ENCODE assay signal across 8 mouse cellular contexts in the genomic region with DNA sequence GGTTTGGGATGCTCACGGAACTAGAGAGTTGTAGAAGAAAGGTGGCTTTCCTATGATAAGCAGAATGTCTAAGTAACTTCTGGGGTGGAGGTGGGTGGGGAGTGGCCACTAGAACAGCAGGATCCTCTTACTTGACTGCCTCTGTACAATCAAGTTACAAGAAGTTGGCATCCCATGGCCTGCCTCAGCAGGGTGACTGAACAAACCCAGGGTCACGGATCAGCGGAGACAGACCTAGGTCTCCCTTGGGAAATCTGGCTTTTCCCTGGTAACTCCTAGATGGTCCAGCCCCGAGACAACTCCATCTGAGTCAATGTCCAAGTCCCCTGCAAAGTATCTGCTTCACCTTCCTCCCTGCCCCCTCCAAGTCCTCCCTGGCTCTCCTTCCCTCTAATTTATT. TPM values are rescaled to one million over a fixed set of nuclear protein-coding genes. Genes with fewer than 3 reads are reported as not detected.
DNase-seq lines count a peak whose midpoint lies in the region; ATAC-seq and TF ChIP-seq lines count a peak whose summit lies in the region.

No protein-coding gene starts in this region.

- no peaks in the 10 kb centered on the region for H3K36me3 ChIP-seq in stomach, embryonic 14.5 days (ENCODE audit: control insufficient read depth, insufficient read depth, low read length)
- no peaks in the 10 kb centered on the region for H3K36me3 ChIP-seq in stomach, postnatal 0 days (ENCODE audit: control insufficient read depth, insufficient read depth, low read length)
- no peaks in the 10 kb centered on the region; the same call in 1 of the 2 replicates for H3K36me3 ChIP-seq in limb, embryonic 12.5 days

- H3K27me3 ChIP-seq in cerebellum, adult 2 months (ENCODE audit: control insufficient read depth, insufficient read depth, low read length), result no peaks in the 10 kb centered on the region
- H3K27me3 ChIP-seq in stomach, embryonic 14.5 days (ENCODE audit: control insufficient read depth, insufficient read depth, low read length), result peaks cover 13% of the 10 kb centered on the region
- H3K27me3 ChIP-seq in stomach, postnatal 0 days (ENCODE audit: control insufficient read depth, insufficient read depth, low read length), result no peaks in the 10 kb centered on the region; the same call in 1 of the 2 replicates
- peaks cover 55% of the 10 kb centered on the region for H3K27me3 ChIP-seq in limb, embryonic 12.5 days

- no peak overlapping the region for H3K27ac ChIP-seq in cerebellum, adult 2 months (ENCODE audit: insufficient read depth, low read length)
- no peak overlapping the region for H3K27ac ChIP-seq in stomach, embryonic 14.5 days (ENCODE audit: low read length)
- no peak overlapping the region for H3K27ac ChIP-seq in stomach, postnatal 0 days (replicated peaks)
- no peak overlapping the region for H3K27ac ChIP-seq in limb, embryonic 12.5 days

- no peak overlapping the region; the same call in 1 of the 2 replicates for H3K4me2 ChIP-seq in stomach, embryonic 14.5 days (replicated peaks; ENCODE audit: low read depth, low read length)
- no peak overlapping the region for H3K4me2 ChIP-seq in stomach, postnatal 0 days (replicated peaks; ENCODE audit: low read depth)
- H3K4me2 ChIP-seq in limb, embryonic 12.5 days, result peak overlapping the region; percentile 98

- TF ChIP-seq POLR2A in cerebellum, adult 2 months (IDR thresholded peaks at IDR 0.05; ENCODE audit: borderline replicate concordance, insufficient read depth, low read length), result no peak

- ATAC-seq in stomach, embryonic 14.5 days (ENCODE audit: insufficient number of reproducible peaks, insufficient read depth, low FRiP score, low read depth), result no peak
- no peak for ATAC-seq in stomach, postnatal 0 days (ENCODE audit: low FRiP score, low TSS enrichment)
- ATAC-seq in limb, embryonic 12.5 days (ENCODE audit: insufficient number of reproducible peaks, insufficient read depth, low FRiP score, low TSS enrichment, low read depth), result no peak
- no peak for ATAC-seq in frontal cortex, adult (ENCODE audit: low TSS enrichment)

- peak overlapping the region; percentile 9 for H3K4me3 ChIP-seq in cerebellum, adult 2 months (replicated peaks; ENCODE audit: insufficient read depth, low read depth, low read length)
- 0 out of 2 replicates have a peak overlapping the region, but pooled peaks have one; percentile 62 for H3K4me3 ChIP-seq in stomach, embryonic 14.5 days (ENCODE audit: low read depth, low read length)
- no peak overlapping the region for H3K4me3 ChIP-seq in stomach, postnatal 0 days (ENCODE audit: low read depth, low read length)
- H3K4me3 ChIP-seq in limb, embryonic 12.5 days (replicated peaks), result no peak overlapping the region

- H3K9ac ChIP-seq in stomach, embryonic 14.5 days (replicated peaks; ENCODE audit: low read depth, low read length), result no peak overlapping the region
- no peak overlapping the region for H3K9ac ChIP-seq in stomach, postnatal 0 days (ENCODE audit: low read length)
- H3K9ac ChIP-seq in limb, embryonic 12.5 days (replicated peaks), result no peak overlapping the region

- 72% methylated on average over 4 of the region's 4 CpGs for WGBS in cerebellum, adult 2 months
- WGBS in stomach, embryonic 14.5 days, result 58% methylated on average over 4 of the region's 4 CpGs
- WGBS in stomach, postnatal 0 days, result 66% methylated on average over 4 of the region's 4 CpGs
- 53% methylated on average over 4 of the region's 4 CpGs for WGBS in limb, embryonic 12.5 days

- no peak for DNase-seq in cerebellum, adult 2 months
- DNase-seq in cerebellum, adult 8-10 months, result no peak
- DNase-seq in stomach, postnatal 0 days (ENCODE audit: low spot score), result no peak
- DNase-seq in urinary bladder, postnatal 14 days (ENCODE audit: low spot score), result no peak
- no peak for DNase-seq in urinary bladder, postnatal 25 days (ENCODE audit: low spot score)

- peaks cover 21% of the 10 kb centered on the region for H3K4me1 ChIP-seq in cerebellum, adult 2 months (ENCODE audit: control insufficient read depth, insufficient read depth, low read length)
- peaks cover 17% of the 10 kb centered on the region for H3K4me1 ChIP-seq in stomach, embryonic 14.5 days (ENCODE audit: control insufficient read depth, insufficient read depth, low read length)
- H3K4me1 ChIP-seq in stomach, postnatal 0 days (replicated peaks; ENCODE audit: control insufficient read depth, insufficient read depth), result peaks cover 5% of the 10 kb centered on the region
- H3K4me1 ChIP-seq in limb, embryonic 12.5 days (replicated peaks), result peaks cover 41% of the 10 kb centered on the region

- TF ChIP-seq CTCF in cerebellum, adult 2 months (IDR thresholded peaks at IDR 0.05; ENCODE audit: borderline replicate concordance, insufficient read depth, low read depth, low read length), result no peak
- no peak for TF ChIP-seq CTCF in stomach, postnatal 0 days (IDR thresholded peaks at IDR 0.05; ENCODE audit: low read depth)

- no peaks in the 10 kb centered on the region for H3K9me3 ChIP-seq in stomach, embryonic 14.5 days (ENCODE audit: control insufficient read depth, low read depth, low read length)
- H3K9me3 ChIP-seq in stomach, postnatal 0 days (ENCODE audit: control insufficient read depth, low read length), result no peaks in the 10 kb centered on the region
- H3K9me3 ChIP-seq in limb, embryonic 12.5 days, result no peaks in the 10 kb centered on the region

- no peak for TF ChIP-seq EP300 in stomach, postnatal 0 days (optimal IDR thresholded peaks at IDR 0.05)

RNA-seq across cellular contexts. Expression of a gene that starts 1.5 kb away (rescaled TPM):
- polyA plus RNA-seq in cerebellum, adult 2 months (2012; rRNA removed), result 58.1 and 64.1 TPM in 2 replicates
- polyA plus RNA-seq in stomach, embryonic 14.5 days (2014; fragmentation: Nextera tagmentation; extraction: Ambion mirVana), result 6.5 and 7.9 TPM in 2 replicates
- polyA plus RNA-seq in stomach, postnatal 0 days (2015; fragmentation: Nextera tagmentation; extraction: Ambion mirVana), result 1.8 and 2.1 TPM in 2 replicates
- polyA plus RNA-seq in limb, embryonic 12.5 days (2016; fragmentation: Nextera tagmentation; extraction: Ambion mirVana), result 13.6 and 14.4 TPM in 2 replicates

RNA-seq across cellular contexts. Expression of a gene that starts 7.4 kb away (rescaled TPM):
- polyA plus RNA-seq in cerebellum, adult 2 months (2012; rRNA removed), result 112 and 128 TPM in 2 replicates
- 4.4 and 5.2 TPM in 2 replicates for polyA plus RNA-seq in stomach, embryonic 14.5 days (2014; fragmentation: Nextera tagmentation; extraction: Ambion mirVana)
- 3.1 and 3.2 TPM in 2 replicates for polyA plus RNA-seq in stomach, postnatal 0 days (2015; fragmentation: Nextera tagmentation; extraction: Ambion mirVana)
- polyA plus RNA-seq in limb, embryonic 12.5 days (2016; fragmentation: Nextera tagmentation; extraction: Ambion mirVana), result 8.9 and 9.3 TPM in 2 replicates

RNA-seq across cellular contexts. Expression of a gene that starts 19.4 kb away (rescaled TPM):
- 31.4 and 36.3 TPM in 2 replicates for polyA plus RNA-seq in cerebellum, adult 2 months (2012; rRNA removed)
- 15.0 and 19.6 TPM in 2 replicates for polyA plus RNA-seq in stomach, embryonic 14.5 days (2014; fragmentation: Nextera tagmentation; extraction: Ambion mirVana)
- polyA plus RNA-seq in stomach, postnatal 0 days (2015; fragmentation: Nextera tagmentation; extraction: Ambion mirVana), result 10.7 and 12.4 TPM in 2 replicates
- 15.0 and 15.2 TPM in 2 replicates for polyA plus RNA-seq in limb, embryonic 12.5 days (2016; fragmentation: Nextera tagmentation; extraction: Ambion mirVana)

RNA-seq across cellular contexts. Expression of a gene that starts 25.0 kb away (rescaled TPM):
- polyA plus RNA-seq in cerebellum, adult 2 months (2012; rRNA removed), result 77.4 and 82.1 TPM in 2 replicates
- 17.2 and 20.7 TPM in 2 replicates for polyA plus RNA-seq in stomach, embryonic 14.5 days (2014; fragmentation: Nextera tagmentation; extraction: Ambion mirVana)
- polyA plus RNA-seq in stomach, postnatal 0 days (2015; fragmentation: Nextera tagmentation; extraction: Ambion mirVana), result 4.0 and 5.2 TPM in 2 replicates
- polyA plus RNA-seq in limb, embryonic 12.5 days (2016; fragmentation: Nextera tagmentation; extraction: Ambion mirVana), result 22.7 and 24.8 TPM in 2 replicates

RNA-seq across cellular contexts. Expression of a gene that starts 32.7 kb away (rescaled TPM):
- polyA plus RNA-seq in cerebellum, adult 2 months (2012; rRNA removed), result 127 and 141 TPM in 2 replicates
- polyA plus RNA-seq in stomach, embryonic 14.5 days (2014; fragmentation: Nextera tagmentation; extraction: Ambion mirVana), result 146 and 147 TPM in 2 replicates
- 75.2 and 85.9 TPM in 2 replicates for polyA plus RNA-seq in stomach, postnatal 0 days (2015; fragmentation: Nextera tagmentation; extraction: Ambion mirVana)
- 157 and 170 TPM in 2 replicates for polyA plus RNA-seq in limb, embryonic 12.5 days (2016; fragmentation: Nextera tagmentation; extraction: Ambion mirVana)

Comparison
In these comparisons a context has a peak if more than half of its experiments do, and no peak if none do; other contexts are left out.
1. H3K4me3 ChIP-seq: peak in cerebellum, adult 2 months (single experiment) and stomach, embryonic 14.5 days (single experiment); none in stomach, postnatal 0 days (single experiment) and limb, embryonic 12.5 days (single experiment).
2. RNA of a gene that starts 7.4 kb away (polyA plus RNA-seq): 112 to 128 TPM in cerebellum, adult 2 months; 8.9 to 9.3 TPM in limb, embryonic 12.5 days, 4.4 to 5.2 TPM in stomach, embryonic 14.5 days and 3.1 to 3.2 TPM in stomach, postnatal 0 days; every median in the first group is over 10 times any median in the second.